Mouse (Mus musculus) testis, postnatal 10 days (tissue): ENCODE measurements around the gene Med29.
A peak's percentile ranks its signal among the peaks of the same experiment; 100 is the strongest.
"Not testable (repeated sequence)": the region's sequence is repeated elsewhere in the genome, so short reads cannot be mapped to it uniquely, and the experiment has no call there.

ENCODE experiments used
- DNase-seq: peaks from one replicate; pipeline ENCODE4 v3.0.0; 2021; ENCODE audit warnings: low spot score

Gene Med29

GRCm38 (mm10) chr7:28398000-28398399 lies 5.5 kb upstream of the Med29 start:
- peak; percentile 65 for DNase-seq

DNA sequence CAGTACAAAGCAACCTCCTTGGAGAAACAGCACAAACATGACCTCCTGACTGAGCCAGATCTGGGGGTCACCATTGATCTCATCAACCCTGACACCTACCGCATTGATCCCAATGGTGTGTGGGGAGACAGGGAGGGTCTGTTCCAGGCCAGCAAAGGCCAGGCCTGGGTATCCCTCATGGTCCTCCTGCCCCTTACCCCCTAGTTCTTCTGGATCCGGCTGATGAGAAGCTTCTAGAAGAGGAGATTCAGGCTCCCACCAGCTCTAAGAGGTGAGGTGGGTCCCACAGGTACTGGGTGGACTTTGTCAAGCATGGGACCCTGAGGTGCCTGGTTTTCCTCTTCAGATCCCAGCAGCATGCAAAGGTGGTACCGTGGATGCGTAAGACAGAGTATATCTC lies 2.9 kb upstream of the Med29 start:
- no peak for DNase-seq

DNA sequence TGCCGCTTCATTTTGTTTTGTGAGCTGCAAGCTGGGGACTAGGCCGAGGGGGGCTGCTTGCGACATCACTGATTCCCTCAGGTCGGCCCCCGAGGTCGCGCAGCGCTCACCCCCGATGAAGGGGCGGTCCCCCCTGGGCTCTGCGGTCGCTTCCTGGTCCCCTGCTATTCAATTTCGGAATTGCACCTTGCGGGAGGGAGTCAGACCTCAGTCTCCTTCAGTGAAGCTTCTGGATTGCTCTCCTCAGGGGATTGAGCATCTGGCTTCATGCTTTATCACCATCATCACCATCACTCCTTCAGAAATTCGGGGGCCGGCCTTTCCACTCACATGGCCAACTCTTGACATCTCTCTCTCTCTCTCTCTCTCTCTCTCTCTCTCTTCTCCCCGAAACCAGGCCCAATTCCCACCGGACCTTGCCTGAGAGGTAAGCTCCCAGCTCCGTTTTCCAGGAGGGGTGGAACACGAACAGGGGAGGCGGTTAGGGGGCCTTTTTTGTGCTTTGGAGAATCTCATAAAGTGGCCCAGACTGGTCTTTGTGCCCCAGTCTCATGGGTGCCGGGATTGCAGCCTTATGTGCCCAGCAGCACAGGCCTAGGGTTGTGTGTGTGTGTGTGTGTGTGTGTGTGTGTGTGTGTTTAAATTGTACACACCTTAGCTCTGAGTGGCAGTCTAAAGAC lies 904 bp upstream of the Med29 start:
- no peak for DNase-seq

DNA sequence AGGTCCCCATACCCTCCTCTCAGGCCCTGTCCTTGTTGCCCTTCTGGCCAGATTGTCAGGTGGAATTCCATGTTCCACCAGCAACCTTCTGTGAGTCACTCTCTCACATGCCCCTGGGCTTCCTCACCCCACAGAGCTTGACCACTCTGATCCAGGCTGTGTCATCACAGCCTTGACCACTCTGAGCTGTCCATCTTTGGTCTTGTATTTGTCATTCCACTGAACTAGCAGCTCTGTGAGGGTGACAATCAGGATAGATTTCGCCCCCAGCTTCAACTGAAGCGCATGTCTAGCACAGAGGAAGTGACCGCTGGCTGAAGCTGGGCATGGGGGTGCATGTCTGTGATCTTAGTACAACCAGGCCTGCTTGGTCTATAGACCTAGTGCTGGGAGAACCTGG lies 2.2 kb downstream of the Med29 start:
- no peak for DNase-seq

DNA sequence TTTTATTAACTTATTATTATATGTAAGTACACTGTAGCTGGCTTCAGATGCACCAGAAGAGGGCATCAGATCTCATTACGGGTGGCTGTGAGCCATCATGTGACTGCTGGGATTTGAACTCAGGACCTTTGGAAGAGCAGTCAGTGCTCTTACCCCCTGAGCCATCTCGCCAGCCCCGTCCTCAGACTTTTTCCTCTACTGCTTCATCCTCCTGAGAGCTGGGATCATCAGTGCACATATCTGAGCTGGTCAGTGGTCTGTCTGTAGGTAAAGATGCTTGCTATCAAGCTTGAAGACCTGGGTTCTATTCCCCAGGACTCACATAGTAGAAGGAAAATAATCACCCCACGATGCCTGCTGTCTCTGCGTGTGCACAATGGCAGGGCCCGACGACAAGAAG lies 5.1 kb downstream of the Med29 start:
- not testable (repeated sequence) for DNase-seq

GRCm38 (mm10) chr7:28386877-28387276 lies 5.6 kb downstream of the Med29 start:
- not testable (repeated sequence) for DNase-seq

DNA sequence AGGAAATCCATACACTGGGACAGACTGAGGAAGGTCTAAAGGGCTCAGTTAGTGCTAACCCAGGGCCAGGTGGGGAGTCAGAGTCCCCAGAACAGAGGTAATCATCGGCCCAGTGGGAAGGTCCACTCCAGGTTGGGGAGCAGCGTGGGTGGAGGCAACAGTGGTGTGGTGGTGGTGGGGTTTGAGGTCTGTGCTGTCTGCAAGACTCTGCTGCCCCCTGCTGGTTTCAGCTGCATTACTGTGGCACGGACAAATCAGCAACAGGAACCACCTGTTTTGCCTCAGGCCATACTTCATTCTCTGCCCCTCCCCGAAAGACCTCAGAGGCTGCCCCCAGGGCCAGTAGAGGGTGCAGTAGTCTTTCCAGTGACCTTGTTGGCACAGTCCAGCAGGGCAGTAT lies 6.0 kb downstream of the Med29 start:
- peak; percentile 94 for DNase-seq

DNA sequence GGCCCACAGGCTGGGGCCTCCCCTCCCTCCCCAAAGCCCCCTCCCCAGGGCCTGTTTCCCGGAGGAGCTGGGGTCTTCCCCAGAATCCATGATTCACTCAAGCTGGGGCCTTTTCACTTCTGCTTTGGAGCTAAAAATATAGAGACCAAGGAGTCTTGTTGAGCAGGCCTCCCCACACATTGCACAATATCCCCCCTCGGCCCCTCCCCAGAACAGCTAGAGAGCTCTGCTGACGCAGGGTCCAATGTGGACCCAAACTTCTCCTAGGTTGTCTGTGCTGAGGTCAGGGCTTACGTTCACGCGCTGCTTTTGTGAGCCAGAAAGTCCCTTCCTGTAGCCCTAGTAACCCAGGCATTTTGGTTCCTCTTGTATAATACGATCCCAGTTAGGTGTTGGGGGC lies 6.5 kb downstream of the Med29 start:
- DNase-seq, result no peak

GRCm38 (mm10) chr7:28385196-28385595 lies 7.3 kb downstream of the Med29 start:
- no peak for DNase-seq

DNA sequence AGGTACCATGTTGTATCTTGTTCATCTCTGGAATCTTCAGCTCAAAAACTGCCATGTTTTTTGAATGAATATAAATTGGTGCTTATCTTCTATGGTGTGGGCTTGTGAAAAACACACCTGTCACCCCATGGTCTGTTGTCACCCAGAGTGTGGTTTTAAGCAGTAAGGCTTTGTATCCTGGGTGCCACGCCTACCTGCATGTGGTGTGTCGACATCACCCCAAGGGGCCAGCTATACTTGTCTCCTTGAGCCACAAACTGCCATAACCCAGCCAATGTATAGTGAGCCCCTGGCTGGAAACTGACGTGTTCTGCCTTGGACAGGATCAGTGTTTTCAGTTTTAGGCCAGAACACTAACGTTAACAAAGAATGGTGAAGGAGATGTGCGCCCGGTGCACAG lies 8.3 kb downstream of the Med29 start:
- no peak for DNase-seq

DNA sequence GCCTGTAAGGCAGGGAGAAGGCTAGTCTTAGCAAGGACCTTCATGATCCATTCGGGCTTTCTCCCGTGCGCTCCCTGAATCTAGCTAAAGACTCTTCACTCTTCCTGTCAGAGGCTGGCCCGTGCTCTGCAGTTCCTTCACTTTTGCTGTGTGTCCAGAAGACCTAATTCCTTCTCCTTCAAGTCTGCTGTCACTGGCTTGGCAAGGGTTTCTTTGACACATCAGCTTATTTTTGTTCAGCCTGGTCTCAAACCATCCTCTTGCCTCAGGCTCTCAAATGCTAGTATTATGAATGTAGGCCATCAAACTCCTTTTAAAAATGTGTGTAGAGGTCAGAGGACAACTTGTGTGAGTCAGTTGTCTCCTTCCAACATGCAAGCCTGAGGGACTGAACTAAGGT lies 8.9 kb downstream of the Med29 start:
- DNase-seq, result no peak

GRCm38 (mm10) chr7:28382981-28383396 lies 9.5 kb downstream of the Med29 start:
- no peak for DNase-seq

GRCm38 (mm10) chr7:28382347-28382951 lies 10.1 kb downstream of the Med29 start:
- no peak for DNase-seq

DNA sequence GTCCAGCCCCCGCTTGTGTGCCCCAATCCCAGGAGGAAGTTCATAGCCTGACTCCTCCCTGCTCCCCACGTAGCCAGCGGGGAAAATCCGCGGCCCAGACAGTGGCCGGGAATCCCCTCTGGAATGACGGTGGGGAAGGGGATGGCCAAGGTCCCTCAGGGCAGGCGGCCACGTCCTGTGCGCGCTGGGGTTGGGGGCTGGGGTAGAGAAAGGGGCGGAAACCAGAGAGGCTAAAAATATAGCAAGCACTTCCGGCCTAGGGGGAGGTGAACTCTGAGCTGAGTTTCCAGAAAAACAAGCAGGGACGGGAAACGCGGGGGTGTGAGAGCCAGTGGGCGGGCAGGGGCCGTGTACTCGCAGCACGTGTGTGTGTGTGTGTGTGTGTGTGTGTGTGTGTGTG lies 10.6 kb downstream of the Med29 start:
- peak; percentile 88 for DNase-seq

DNA sequence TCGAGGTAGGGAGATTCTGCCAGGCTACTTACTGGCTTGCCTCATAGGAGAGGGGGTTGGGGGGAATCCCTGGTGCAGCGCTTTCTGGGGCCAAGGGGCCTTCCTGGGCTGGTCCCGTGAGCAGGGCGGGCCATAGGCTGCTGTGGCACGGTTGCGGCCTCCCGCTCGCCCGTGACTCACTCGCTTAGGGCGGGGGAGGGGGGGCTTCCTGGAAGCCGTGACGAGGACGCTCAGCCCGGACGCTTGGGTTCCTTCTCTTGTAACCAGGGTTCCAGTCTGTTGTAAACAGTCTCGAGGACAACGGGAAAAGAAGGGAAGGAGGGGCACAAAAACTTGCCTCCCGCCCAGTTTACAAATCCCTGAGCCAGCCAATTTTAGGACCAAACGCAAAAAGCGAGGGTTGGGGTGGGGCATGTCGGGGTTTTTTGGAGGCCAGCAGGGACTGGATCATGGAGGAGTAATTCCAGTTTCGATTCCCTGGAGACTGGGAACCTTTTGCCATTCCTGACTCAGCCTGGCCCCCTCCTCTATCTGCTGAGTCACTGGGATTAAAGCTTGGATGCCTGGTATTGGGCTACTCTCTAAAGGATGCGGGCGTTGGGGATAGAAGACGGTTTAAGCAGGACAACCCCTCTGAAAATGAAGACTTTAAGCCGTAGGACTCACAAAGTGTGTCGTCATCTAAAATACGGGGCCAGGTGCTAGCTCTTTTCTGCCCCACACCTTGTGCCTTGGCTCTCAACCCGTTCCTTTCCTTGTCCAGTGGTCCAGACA lies 11.3 kb downstream of the Med29 start:
- DNase-seq, result peak; percentile 76

DNA sequence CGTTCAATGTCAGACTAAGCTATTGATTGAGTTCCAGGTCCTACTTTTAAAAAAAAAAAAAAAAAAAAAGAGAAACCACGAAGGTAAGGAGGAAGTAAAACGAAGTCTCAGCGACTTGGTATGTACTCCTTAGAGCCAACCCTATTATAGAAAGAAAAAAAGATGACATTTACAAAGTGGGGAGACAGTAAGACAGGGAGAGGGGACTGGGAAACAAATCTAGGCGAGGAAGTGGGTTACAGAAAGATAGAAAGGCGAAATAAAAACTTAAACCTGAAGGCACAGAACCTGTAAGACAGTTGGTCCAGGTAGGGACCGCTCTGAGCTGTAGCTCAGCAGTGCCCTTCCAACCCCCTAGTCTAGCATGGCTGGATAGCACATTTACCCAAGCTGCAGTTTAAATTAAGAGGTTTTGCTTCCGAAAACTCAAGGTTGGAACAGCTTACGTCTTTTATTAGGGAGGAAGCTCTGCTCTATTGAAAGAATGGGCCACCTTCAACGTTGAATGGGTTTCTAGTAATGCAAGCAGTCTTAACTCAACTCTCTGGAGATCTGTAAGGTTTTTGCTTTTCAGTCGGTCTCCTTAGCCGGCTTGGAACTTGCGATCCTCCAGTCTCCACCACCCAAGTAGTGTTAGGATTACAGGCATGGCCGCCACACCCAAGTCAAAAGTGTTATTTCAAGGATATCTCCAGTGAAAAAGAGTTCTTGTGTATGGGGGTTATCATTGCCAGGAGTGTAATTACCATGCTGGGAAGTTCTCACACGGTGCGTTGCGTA lies 12.1 kb downstream of the Med29 start, which contains the start of gene Zfp36:
Zfp36 (minus strand) TSS at position 17 of the 780 bp plus-strand sequence.
- DNase-seq, result no peak

- DNase-seq, result peak; percentile 97
Measured at GRCm38 (mm10) chr7:28378769-28379651, 13.5 kb downstream of the Med29 start.

DNA sequence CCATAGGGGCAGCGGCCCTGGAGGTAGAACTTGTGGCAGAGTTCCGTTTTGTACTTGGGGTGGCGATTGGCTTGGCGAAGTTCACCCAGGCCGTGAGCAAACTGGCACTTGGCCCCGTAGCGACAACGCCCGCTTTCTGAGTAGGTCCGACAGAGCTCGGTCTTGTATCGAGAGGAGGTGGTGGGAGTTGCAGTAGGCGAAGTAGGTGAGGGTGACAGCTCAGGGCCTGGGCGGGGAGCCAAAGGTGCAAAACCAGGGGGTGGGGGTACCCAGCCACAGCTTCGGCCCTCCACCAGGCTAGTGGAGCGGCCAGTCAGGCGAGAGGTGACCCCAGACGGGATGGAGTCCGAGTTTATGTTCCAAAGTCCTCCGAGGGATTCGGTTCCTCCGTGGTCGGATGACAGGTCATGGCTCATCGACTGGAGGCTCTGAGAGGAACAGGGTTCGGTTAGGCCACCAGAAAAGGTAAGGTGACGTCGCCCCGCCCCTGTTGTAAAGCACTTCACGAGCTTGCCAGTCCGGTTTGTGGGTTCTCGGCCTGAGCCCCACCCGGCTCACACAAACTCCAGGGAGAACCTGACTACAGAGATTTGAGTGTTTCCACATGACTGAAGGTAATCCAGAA lies 14.3 kb downstream of the Med29 start:
- peak; percentile 74 for DNase-seq

DNA sequence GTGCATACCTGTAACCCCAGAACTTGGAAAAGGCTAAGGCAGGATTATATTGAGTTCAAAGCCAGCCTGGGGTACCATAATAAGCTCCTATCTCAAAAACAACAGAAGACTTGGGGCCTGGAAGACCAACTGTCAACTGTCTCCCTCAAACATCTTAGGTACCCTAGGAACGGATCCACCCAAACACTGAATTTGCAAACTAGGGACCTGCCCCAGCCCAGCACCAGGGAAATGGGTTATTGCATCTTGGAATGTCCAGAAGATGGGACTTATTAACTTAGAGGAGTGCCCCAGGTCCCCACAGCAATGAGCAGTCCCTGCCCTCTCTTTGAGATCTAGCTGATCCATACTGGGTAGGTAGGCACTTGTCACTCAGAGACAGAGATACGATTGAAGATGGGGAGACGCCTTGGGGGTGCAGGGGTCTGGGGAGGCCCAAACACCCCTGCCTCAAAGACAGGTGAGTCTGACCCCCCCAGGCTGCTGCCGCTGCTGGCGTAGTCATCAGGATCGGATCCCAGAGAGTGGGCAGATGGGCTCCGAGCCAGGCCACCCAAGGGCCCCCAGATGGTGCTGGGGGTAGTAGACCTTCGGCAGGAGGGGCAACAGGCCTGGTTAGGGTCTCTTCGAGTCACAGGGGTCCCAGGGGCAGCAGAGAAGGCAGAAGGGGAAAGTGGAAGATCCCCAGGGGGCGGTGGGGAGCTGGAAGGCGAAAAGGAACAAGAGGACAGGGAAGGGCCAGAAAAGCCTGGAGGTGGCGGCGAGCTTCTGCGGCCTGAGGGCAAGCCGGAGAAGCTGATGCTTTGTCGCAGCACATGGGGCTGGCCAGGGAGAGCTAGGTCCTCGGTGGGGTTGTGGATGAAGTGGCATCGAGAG lies 15.1 kb downstream of the Med29 start:
- peak; percentile 65 for DNase-seq
